Mouse (Mus musculus): ENCODE results near the gene Wnt7a.

Wnt7a gene

DNA sequence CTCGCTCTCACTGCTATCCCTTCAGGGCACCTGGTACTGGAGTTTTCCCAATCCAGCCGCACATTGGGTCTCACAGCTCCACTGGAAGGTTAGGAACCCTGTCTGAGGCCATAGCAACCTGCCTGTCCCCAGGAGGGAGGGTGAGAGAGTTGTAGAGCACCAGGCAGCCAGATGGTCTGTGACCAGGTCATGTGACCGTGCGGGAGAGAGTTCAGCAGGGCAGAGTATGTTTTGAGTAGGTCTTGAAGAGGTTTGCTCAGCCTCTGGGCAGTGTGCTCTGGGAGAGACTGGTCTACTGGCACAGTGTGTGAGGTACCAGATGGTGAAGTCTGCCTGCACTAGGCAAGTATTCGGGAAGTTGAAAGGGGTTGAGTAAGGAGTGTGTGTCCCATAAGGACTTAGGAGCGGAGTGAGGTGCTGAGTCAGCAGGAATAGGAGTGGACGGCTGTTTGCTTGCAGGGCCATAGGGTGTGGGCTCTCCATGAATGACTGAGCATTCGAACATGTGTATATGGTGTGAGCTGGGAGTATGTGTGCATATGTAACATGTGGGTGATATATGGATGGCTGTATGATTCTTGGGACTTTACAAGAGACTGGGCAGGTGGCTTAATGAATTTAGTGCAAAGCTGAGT is 71.4 kb downstream of the Wnt7a start:
- DNase-seq (ENCODE audit: low read depth, low spot score): no peak

DNA sequence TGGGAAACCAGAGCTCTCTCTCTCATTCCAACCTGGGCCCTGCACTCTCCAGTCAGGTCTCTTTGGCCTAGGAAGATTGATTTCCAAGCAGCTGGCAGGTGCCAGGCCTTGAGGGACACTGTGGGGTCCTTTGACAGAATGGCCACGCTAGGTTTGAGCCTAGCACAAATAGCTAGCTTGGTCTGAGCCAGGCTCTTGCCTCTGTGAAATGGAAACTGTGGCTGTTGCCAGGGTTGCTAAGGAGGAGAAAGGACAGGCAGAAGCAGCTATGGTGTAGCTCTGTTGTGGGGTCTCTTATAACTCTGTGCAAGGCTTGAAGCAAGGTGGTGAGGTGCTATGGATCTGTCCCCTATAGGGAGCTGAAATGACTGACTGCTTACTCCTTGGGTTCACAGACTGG is 75.7 kb downstream of the Wnt7a start:
- no peak for DNase-seq (ENCODE audit: low read depth, low spot score)

DNA sequence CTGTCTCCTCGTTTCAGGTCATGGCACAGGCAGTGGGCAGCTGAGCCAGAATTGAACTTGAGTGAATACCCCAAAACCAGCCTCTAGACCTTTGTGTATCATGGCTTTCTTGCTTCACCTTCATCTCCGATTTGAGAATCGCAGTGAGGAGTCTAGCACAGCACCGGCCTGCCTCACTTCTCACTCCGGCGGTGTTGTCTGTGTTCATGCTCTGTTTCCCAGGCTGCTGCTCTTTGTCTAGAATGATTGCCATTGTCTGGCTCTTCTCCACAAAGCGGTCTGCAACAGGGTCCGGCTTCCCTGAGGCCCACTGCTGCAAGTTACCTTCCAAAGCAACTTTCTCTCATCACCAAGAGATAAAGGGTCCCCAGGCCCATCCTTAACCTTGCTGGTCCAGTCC is 79.3 kb downstream of the Wnt7a start:
- DNase-seq (ENCODE audit: low read depth, low spot score): no peak

DNA sequence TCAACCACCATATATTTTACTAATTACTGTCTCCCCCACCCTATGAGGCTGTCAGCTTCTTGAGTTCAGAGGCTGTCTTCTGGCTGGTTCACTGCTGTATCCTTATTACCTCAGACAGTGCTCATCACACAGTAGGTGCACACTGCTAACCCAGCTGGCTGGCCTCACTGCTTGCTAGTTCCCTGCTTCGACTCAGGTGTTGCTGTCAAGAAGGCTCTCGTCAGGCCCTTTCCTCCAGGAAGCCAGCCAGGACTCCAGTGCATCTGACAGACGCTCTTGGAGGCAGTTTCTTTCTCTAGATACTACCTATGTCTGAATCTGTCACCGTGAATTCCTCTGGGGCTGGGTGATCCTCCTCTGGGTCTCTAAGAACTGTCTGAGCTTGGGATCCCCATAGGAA is 85.6 kb downstream of the Wnt7a start:
- no peak for DNase-seq (ENCODE audit: low read depth, low spot score)

DNA sequence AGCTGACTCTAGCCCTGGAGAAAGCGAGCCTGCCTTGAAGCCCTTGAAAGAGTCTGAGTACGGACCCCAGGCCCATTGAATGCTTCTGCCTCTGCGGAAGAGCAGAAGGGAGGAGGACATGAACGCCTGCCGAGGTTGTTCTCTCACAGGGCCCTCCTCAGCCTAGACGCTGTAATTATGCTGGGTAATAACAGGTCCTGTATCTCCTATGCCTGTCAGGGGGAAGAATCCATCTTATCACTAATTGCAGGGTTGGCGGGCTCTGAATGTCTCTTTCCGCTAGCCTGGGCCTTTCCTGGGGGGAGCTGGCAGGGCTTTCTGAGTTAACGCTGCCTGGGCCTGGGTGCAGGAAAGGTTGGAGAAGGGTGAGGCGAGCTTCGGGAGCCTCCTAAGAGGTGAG is 86.4 kb downstream of the Wnt7a start:
- DNase-seq (ENCODE audit: low read depth, low spot score): no peak

DNA sequence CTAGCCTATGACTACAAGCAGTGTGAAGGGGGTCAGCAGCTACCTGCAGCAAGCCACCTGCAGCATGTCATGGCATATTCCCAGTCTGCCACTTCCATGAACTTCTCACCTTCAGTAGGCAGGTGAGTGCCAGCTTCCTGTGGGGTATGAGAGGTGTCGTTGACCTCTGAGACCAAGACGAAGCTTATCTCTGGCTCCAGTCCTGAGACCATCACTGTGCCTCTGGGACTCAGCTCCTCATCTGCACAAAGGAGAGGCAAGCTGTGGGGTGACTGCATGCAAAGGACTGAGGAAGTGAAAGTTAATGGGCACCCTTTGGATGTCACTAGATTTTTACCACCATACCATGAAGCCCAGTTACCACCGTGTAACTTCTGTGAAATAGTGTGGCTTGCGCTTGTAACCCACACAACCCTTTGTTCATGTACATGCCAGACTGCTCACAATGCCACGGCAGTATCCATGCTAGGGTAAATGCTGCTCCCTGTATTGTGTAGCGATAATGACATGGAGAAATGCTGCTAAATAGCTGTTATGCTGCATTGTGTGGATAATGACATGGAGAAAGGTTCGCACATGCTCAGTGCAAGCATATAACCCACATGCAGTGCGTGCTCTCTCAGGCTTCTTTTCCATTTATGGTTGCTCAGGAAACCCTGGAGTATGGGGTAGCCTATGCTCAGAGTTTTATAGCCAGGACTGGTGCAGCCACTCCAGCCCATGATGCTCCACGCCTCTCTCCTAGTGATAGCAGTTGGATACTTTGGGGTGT is 89.0 kb downstream of the Wnt7a start:
- DNase-seq (ENCODE audit: low read depth, low spot score): no peak
